Mouse (Mus musculus): ENCODE results near the gene Kdm4a. TPM values are rescaled to one million over a fixed set of nuclear protein-coding genes. Genes with fewer than 3 reads are reported as not detected.
A peak's percentile ranks its signal among the peaks of the same experiment; 100 is the strongest.

Gene Kdm4a
- polyA plus RNA-seq, 1 experiment from 2014 or later, result 20.3 TPM

DNA sequence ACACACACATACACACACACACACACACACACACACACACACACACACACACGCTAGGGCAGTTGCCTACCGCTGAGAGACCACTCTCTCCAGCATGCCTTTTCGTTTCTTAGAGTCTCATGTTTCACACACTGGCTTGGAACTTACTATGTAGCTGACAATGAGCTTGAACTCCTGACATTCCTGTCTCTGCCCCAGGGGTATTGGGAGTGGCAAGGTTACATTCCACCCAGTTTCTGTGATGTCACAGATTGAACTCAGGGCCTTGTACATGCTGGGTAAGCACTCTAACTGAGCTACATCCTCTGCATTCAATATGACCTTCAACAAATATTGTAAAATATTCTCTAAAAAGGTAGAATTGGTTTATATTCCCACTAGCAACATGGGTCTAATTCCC lies 18.8 kb upstream of the Kdm4a start:
- no peaks in the 10 kb centered on the region for H3K9me3 ChIP-seq (ENCODE audit: low read length)
- ATAC-seq (no peak), DNase-seq (ENCODE audit: low spot score) (no peak)
- TF ChIP-seq EP300 (IDR thresholded peaks at IDR 0.05) (no peak), CTCF (IDR thresholded peaks at IDR 0.05) (no peak)
- no peak overlapping the region for H3K4me3 ChIP-seq (ENCODE audit: low read depth, low read length)
- H3K4me1 ChIP-seq (ENCODE audit: insufficient read depth, low read depth, low read length), result no peaks in the 10 kb centered on the region
- 68% methylated on average over 3 of the region's 3 CpGs for whole genome bisulfite sequencing
- H3K4me2 ChIP-seq (replicated peaks; ENCODE audit: low read depth, low read length), result no peak overlapping the region
- no peak overlapping the region for H3K27ac ChIP-seq (ENCODE audit: low read length)
- H3K27me3 ChIP-seq (replicated peaks; ENCODE audit: insufficient read depth, low read length), result no peaks in the 10 kb centered on the region
- H3K9ac ChIP-seq (replicated peaks; ENCODE audit: low read depth), result no peak overlapping the region
- no peaks in the 10 kb centered on the region for H3K36me3 ChIP-seq (ENCODE audit: insufficient read depth, low read length)

DNA sequence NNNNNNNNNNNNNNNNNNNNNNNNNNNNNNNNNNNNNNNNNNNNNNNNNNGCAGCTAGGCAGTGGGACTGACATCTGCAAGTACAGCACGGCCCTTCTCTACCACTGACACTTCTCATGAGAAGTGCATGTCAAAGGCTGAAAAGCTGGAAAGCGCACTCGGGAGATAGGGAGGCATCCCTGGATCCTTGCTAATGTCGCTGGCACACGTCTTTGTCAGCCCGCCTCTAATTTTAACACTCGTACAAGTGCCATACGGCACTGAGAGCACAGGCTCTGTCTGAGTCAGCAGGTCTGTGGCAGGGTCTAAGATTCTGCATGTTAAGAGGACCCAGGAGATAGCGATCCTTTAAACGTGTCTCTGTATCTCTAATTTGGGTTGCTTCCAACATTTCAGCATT lies 16.3 kb upstream of the Kdm4a start:
- TF ChIP-seq CTCF (IDR thresholded peaks at IDR 0.05), result no peak
- no peak for TF ChIP-seq EP300 (IDR thresholded peaks at IDR 0.05)
- Histone ChIP-seq H3K9me3 (ENCODE audit: low read length) (no peaks in the 10 kb centered on the region), H3K4me2 (replicated peaks; ENCODE audit: low read depth, low read length) (no peak overlapping the region), H3K4me3 (ENCODE audit: low read depth, low read length) (no peak overlapping the region), H3K9ac (replicated peaks; ENCODE audit: low read depth) (no peak overlapping the region), H3K36me3 (ENCODE audit: insufficient read depth, low read length) (no peaks in the 10 kb centered on the region), H3K27me3 (replicated peaks; ENCODE audit: insufficient read depth, low read length) (no peaks in the 10 kb centered on the region), H3K27ac (ENCODE audit: low read length) (no peak overlapping the region), H3K4me1 (ENCODE audit: insufficient read depth, low read depth, low read length) (no peaks in the 10 kb centered on the region)
- no peak for DNase-seq (ENCODE audit: low spot score)
- 68% methylated on average over 10 of the region's 10 CpGs for WGBS
- no peak for ATAC-seq

DNA sequence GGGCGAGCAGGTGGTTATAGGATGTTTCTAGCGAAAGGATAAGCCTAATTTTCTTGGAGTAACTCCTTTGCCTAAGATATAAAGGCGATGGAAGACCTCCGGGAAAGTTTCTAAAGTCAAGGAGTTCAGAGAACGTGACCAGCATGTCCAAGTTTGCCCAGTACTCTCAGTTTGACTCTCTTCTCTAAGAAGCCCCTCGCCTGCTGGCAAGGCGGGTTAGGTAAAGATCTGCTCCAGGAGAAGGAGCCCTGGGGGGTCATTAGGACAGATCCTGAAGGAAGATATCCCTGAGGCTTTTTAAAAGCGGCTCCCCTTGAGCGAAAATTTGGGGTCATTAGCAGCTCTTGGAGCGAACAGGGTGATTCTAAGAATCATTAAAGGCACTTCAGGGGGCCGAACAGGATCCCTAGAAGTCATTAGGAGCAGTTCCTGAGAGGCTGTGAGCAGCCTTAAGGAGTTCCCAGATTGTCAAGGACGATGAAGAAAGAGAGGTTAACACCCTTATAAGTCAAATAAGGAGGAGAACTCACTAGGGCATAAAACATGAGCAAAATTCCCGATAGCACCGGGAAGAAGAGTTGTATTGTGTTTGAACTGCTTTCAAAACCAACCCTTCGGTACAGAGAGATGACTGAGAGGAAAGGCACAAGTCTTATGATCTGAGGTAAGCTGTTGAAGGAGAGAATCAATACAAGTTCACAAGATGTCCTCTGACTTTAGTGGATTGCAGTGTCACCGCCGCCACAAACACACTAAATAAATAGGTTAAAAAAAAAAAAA lies 648 bp upstream of the Kdm4a start:
- Histone ChIP-seq H3K4me2 (replicated peaks; ENCODE audit: low read depth, low read length) (peak overlapping the region; percentile 54), H3K27ac (ENCODE audit: low read length) (peak overlapping the region; percentile 95), H3K36me3 (ENCODE audit: insufficient read depth, low read length) (peaks cover 7% of the 10 kb centered on the region; the same call in 1 of the 2 replicates), H3K9me3 (ENCODE audit: low read length) (no peaks in the 10 kb centered on the region), H3K4me1 (ENCODE audit: insufficient read depth, low read depth, low read length) (no peaks in the 10 kb centered on the region), H3K27me3 (replicated peaks; ENCODE audit: insufficient read depth, low read length) (no peaks in the 10 kb centered on the region), H3K4me3 (ENCODE audit: low read depth, low read length) (peak overlapping the region; percentile 78), H3K9ac (replicated peaks; ENCODE audit: low read depth) (peak overlapping the region; percentile 46)
- TF ChIP-seq EP300 (IDR thresholded peaks at IDR 0.05) (no peak), CTCF (IDR thresholded peaks at IDR 0.05) (no peak)
- 9% methylated on average over 17 of the region's 17 CpGs for WGBS
- ATAC-seq (no peak), DNase-seq (ENCODE audit: low spot score) (peak; percentile 46)

DNA sequence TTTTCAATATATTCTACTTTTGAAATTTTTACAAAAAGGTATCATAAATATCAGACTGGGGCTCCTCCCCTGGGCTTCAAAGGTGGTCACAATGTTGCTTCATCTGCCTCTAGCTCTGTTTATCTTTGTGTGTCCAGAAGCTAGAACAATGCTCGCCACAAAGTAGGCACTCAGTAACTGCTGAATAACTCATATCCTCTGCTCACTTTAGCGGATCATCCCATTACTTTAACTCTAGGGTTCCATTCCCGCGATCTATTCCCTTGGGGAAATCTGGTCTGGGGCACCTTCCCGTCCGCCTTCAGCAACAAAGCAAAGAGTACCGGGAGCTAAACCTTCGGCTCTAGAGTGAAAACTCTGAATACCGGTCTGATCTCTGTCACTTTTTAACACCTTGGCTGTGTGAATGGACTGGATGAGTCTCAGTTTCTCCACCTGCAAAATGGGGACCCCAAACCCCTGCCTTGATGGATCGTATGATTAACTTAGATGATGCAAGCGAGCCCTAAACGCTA lies 834 bp downstream of the Kdm4a start:
- Histone ChIP-seq H3K9me3 (ENCODE audit: low read length) (no peaks in the 10 kb centered on the region), H3K4me2 (replicated peaks; ENCODE audit: low read depth, low read length) (peak overlapping the region; percentile 54), H3K27me3 (replicated peaks; ENCODE audit: insufficient read depth, low read length) (no peaks in the 10 kb centered on the region), H3K4me3 (ENCODE audit: low read depth, low read length) (peak overlapping the region; percentile 78), H3K9ac (replicated peaks; ENCODE audit: low read depth) (peak overlapping the region; percentile 83), H3K36me3 (ENCODE audit: insufficient read depth, low read length) (peaks cover 21% of the 10 kb centered on the region), H3K27ac (ENCODE audit: low read length) (peak overlapping the region; percentile 95), H3K4me1 (ENCODE audit: insufficient read depth, low read depth, low read length) (no peaks in the 10 kb centered on the region)
- WGBS, result 2% methylated on average over 12 of the region's 12 CpGs
- ATAC-seq, result no peak
- no peak for DNase-seq (ENCODE audit: low spot score)
- TF ChIP-seq EP300 (IDR thresholded peaks at IDR 0.05) (no peak), CTCF (IDR thresholded peaks at IDR 0.05) (no peak)

DNA sequence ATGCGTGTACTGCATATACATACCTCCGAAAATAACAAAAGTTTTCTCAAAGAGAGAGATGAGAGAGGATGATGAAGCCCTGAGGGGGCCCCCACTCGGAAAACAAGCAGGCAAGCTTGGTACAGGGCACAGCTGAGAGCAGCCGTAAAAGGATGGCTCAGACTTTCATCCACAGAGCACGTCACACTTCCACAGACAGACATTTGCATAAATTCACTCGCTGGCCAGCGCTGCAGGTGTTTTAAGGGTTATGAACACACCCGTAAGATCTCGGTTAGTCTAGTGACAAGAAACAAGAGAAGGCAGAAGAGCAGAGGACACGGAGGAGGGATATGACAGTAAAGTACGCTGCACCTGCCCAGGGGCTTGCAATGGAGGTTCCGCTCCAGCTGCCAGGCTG lies 7.4 kb downstream of the Kdm4a start:
- DNase-seq (ENCODE audit: low spot score), result no peak
- 94% methylated on average over 12 of the region's 12 CpGs for WGBS
- Histone ChIP-seq H3K9ac (replicated peaks; ENCODE audit: low read depth) (no peak overlapping the region), H3K4me3 (ENCODE audit: low read depth, low read length) (no peak overlapping the region), H3K4me1 (ENCODE audit: insufficient read depth, low read depth, low read length) (no peaks in the 10 kb centered on the region), H3K27me3 (replicated peaks; ENCODE audit: insufficient read depth, low read length) (no peaks in the 10 kb centered on the region), H3K27ac (ENCODE audit: low read length) (no peak overlapping the region), H3K36me3 (ENCODE audit: insufficient read depth, low read length) (peaks cover 69% of the 10 kb centered on the region), H3K4me2 (replicated peaks; ENCODE audit: low read depth, low read length) (no peak overlapping the region), H3K9me3 (ENCODE audit: low read length) (no peaks in the 10 kb centered on the region)
- TF ChIP-seq CTCF (IDR thresholded peaks at IDR 0.05) (no peak), EP300 (IDR thresholded peaks at IDR 0.05) (no peak)
- no peak for ATAC-seq

DNA sequence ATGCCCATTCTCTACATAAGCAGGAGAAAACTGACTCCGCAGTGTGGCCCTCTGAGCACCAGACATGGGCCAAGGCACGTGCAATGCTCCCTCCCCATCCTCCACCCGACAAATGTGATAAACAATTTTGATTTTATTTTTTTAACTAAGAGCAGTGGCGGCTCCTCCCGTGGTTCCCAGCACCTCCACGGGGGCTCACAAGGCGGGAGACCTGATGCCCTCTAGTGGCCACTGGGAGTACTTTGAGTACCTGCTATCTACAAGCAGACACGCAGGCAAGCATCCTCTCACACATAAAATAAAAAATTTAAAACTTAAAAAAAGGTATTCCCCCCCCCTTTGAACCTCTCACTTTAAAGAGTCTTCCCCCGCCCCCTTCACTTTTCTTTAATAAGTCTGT lies 8.8 kb downstream of the Kdm4a start:
- no peak overlapping the region for H3K4me3 ChIP-seq (ENCODE audit: low read depth, low read length)
- DNase-seq (ENCODE audit: low spot score) (peak; percentile 11), ATAC-seq (no peak)
- no peak overlapping the region for H3K4me2 ChIP-seq (replicated peaks; ENCODE audit: low read depth, low read length)
- H3K4me1 ChIP-seq (ENCODE audit: insufficient read depth, low read depth, low read length), result no peaks in the 10 kb centered on the region
- no peak overlapping the region for H3K9ac ChIP-seq (replicated peaks; ENCODE audit: low read depth)
- H3K36me3 ChIP-seq (ENCODE audit: insufficient read depth, low read length), result peaks cover 76% of the 10 kb centered on the region
- no peak overlapping the region for H3K27ac ChIP-seq (ENCODE audit: low read length)
- H3K27me3 ChIP-seq (replicated peaks; ENCODE audit: insufficient read depth, low read length), result no peaks in the 10 kb centered on the region
- WGBS, result 92% methylated on average over 9 of the region's 9 CpGs
- no peaks in the 10 kb centered on the region for H3K9me3 ChIP-seq (ENCODE audit: low read length)
- no peak for TF ChIP-seq EP300 (IDR thresholded peaks at IDR 0.05)
- TF ChIP-seq CTCF (IDR thresholded peaks at IDR 0.05), result peak; percentile 49
